Comparison of ENCODE assay signal across 1 mouse cellular context in the genomic region with DNA sequence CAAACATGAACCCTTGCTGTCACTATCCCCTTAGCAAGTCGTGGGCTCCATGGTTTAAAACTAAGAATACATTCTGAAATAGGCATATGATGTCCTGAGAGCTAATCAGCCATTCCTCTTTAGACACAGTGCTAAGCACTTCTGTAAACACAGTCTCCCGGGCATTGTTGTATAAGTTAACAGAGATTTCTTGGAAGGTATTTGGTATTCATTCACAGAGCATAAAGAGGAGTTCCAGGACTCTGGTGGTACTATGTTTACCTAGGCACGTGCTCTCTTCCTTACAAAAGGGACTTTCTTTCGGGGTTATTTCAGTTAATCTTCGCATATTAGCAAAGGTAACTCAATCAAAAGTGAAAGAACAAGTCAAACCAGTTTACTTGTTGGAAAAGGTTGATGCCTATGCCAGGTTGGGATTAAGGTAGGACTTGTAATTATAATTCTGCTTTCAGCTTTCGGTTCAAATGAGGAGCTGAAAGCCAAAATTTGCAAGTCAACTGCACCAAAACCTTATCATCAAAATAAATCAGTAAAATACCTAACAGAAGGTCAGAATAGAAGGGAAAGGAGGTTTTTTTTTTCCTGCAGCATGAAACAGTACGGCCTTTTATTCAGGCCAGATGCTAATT.
TF ChIP-seq lines count a peak whose summit lies in the region.

No protein-coding gene starts in this region.

TF ChIP-seq in CH12.LX, 34 proteins besides CTCF, POLR2A, EP300 and RAD21 (continued from another document):
- TF ChIP-seq RCOR1 (conservative IDR thresholded peaks at IDR 0.05; ENCODE audit: low read depth, low read length): no peak
